Mouse (Mus musculus) ES-Bruce4 (cell line): ENCODE data around the gene Pcdh9. TPM values are rescaled to one million over a fixed set of nuclear protein-coding genes. Genes with fewer than 3 reads are reported as not detected.

ENCODE experiments used
- H3K27ac ChIP-seq: 2 replicates; pipeline ENCODE4 v1.5.1; 2012; ENCODE audit warnings: low read length, inconsistent platforms; ENCODE audit not compliant: insufficient read depth
- H3K27me3 ChIP-seq: 2 replicates; pipeline ENCODE4 v1.6.1; 2012; ENCODE audit warnings: mild to moderate bottlenecking, low read length, inconsistent platforms; ENCODE audit not compliant: control insufficient read depth, poor library complexity, insufficient read depth, severe bottlenecking
- H3K36me3 ChIP-seq: 2 replicates; pipeline ENCODE4 v1.6.1; 2012; ENCODE audit warnings: inconsistent platforms, mild to moderate bottlenecking, low read length, moderate library complexity; ENCODE audit not compliant: control insufficient read depth, poor library complexity, insufficient read depth, severe bottlenecking
- H3K4me1 ChIP-seq: one replicate; pipeline ENCODE4 v1.8.1; 2011; ENCODE audit warnings: low read length; ENCODE audit not compliant: control insufficient read depth, insufficient read depth
- H3K4me3 ChIP-seq: 2 replicates; pipeline ENCODE4 v1.5.1; 2011; ENCODE audit warnings: low read depth, mild to moderate bottlenecking, low read length
- H3K9ac ChIP-seq: 2 replicates; pipeline ENCODE4 v1.6.1; 2012; ENCODE audit warnings: low read depth, mild to moderate bottlenecking, inconsistent platforms; ENCODE audit not compliant: poor library complexity, severe bottlenecking
- H3K9me3 ChIP-seq: replicated peaks from 2 replicates; pipeline ENCODE4 v1.6.1; 2012; ENCODE audit warnings: mild to moderate bottlenecking, low read length, inconsistent platforms; ENCODE audit not compliant: control insufficient read depth, poor library complexity, insufficient read depth, severe bottlenecking
- CTCF ChIP-seq: IDR thresholded peaks from one replicate; pipeline ENCODE4 v1.8.1; 2011; ENCODE audit warnings: low read depth, low read length
- EP300 ChIP-seq: IDR thresholded peaks from 2 replicates; pipeline ENCODE4 v1.6.1; 2011; ENCODE audit warnings: low read depth, low read length; ENCODE audit not compliant: insufficient read depth
- POLR2A ChIP-seq: IDR thresholded peaks from one replicate; pipeline ENCODE4 v1.8.1; 2011; ENCODE audit warnings: low read length; ENCODE audit not compliant: insufficient read depth
- polyA plus RNA-seq: library from polyadenylated mRNA; stranded (reverse); fragments of >200 nt; gene quantifications from 2 replicates; pipeline ENCODE4 v1.2.4, GENCODE M21; 2011; ENCODE audit warnings: low read depth; ENCODE audit not compliant: missing spikeins, insufficient read depth, insufficient read length

The Pcdh9 gene
- polyA plus RNA-seq, 1 experiment = 0.12 TPM

GRCm38 (mm10) chr14:93889231-93889630 is 1.2 kb downstream of the Pcdh9 start:
- TF ChIP-seq CTCF (no peak), POLR2A (no peak), EP300 (no peak)
- H3K4me3 ChIP-seq = no peak overlapping the region
- no peaks in the 10 kb centered on the region for H3K9me3 ChIP-seq
- peaks cover 7% of the 10 kb centered on the region; the same call in 1 of the 2 replicates for H3K27me3 ChIP-seq
- no peaks in the 10 kb centered on the region for H3K4me1 ChIP-seq
- H3K27ac ChIP-seq = no peak overlapping the region
- no peaks in the 10 kb centered on the region for H3K36me3 ChIP-seq
- H3K9ac ChIP-seq = no peak overlapping the region

- H3K9ac ChIP-seq = no peak overlapping the region
- no peaks in the 10 kb centered on the region for H3K4me1 ChIP-seq
- H3K27me3 ChIP-seq = peaks cover 7% of the 10 kb centered on the region; the same call in 1 of the 2 replicates
- no peak overlapping the region for H3K27ac ChIP-seq
- no peaks in the 10 kb centered on the region for H3K36me3 ChIP-seq
- no peak for TF ChIP-seq CTCF
- TF ChIP-seq POLR2A = no peak
- TF ChIP-seq EP300 = no peak
- no peak overlapping the region for H3K4me3 ChIP-seq
- no peaks in the 10 kb centered on the region for H3K9me3 ChIP-seq
Observed at GRCm38 (mm10) chr14:93888346-93888745, 2.1 kb downstream of the Pcdh9 start.

- H3K36me3 ChIP-seq = no peaks in the 10 kb centered on the region
- peaks cover 4% of the 10 kb centered on the region; the same call in 1 of the 2 replicates for H3K27me3 ChIP-seq
- H3K4me1 ChIP-seq = no peaks in the 10 kb centered on the region
- H3K4me3 ChIP-seq = no peak overlapping the region
- no peak overlapping the region for H3K27ac ChIP-seq
- H3K9ac ChIP-seq = no peak overlapping the region
- TF ChIP-seq CTCF (no peak), EP300 (no peak), POLR2A (no peak)
- H3K9me3 ChIP-seq = no peaks in the 10 kb centered on the region
Observed at GRCm38 (mm10) chr14:93887066-93887465, 3.4 kb downstream of the Pcdh9 start.

GRCm38 (mm10) chr14:93885551-93886084 is 4.9 kb downstream of the Pcdh9 start:
- Histone ChIP-seq H3K27me3 (peaks cover 4% of the 10 kb centered on the region; the same call in 1 of the 2 replicates), H3K9me3 (no peaks in the 10 kb centered on the region), H3K36me3 (no peaks in the 10 kb centered on the region), H3K9ac (no peak overlapping the region), H3K4me3 (no peak overlapping the region), H3K4me1 (no peaks in the 10 kb centered on the region), H3K27ac (no peak overlapping the region)
- TF ChIP-seq CTCF (no peak), POLR2A (no peak), EP300 (no peak)

- H3K4me1 ChIP-seq = no peaks in the 10 kb centered on the region
- no peaks in the 10 kb centered on the region for H3K36me3 ChIP-seq
- TF ChIP-seq EP300 = no peak
- no peak for TF ChIP-seq POLR2A
- peak; percentile 37 for TF ChIP-seq CTCF
- no peak overlapping the region for H3K27ac ChIP-seq
- no peak overlapping the region for H3K9ac ChIP-seq
- no peak overlapping the region for H3K4me3 ChIP-seq
- peaks cover 2% of the 10 kb centered on the region; the same call in 1 of the 2 replicates for H3K27me3 ChIP-seq
- H3K9me3 ChIP-seq = no peaks in the 10 kb centered on the region
Observed at GRCm38 (mm10) chr14:93884467-93884866, 6.0 kb downstream of the Pcdh9 start.

- H3K9me3 ChIP-seq = no peaks in the 10 kb centered on the region
- H3K36me3 ChIP-seq = no peaks in the 10 kb centered on the region
- no peaks in the 10 kb centered on the region for H3K4me1 ChIP-seq
- TF ChIP-seq POLR2A (no peak), EP300 (no peak), CTCF (no peak)
- H3K9ac ChIP-seq = no peak overlapping the region
- H3K4me3 ChIP-seq = no peak overlapping the region
- no peak overlapping the region for H3K27ac ChIP-seq
- no peaks in the 10 kb centered on the region; the same call in 1 of the 2 replicates for H3K27me3 ChIP-seq
Observed at GRCm38 (mm10) chr14:93880071-93880470, 10.4 kb downstream of the Pcdh9 start.
